ENCODE assay signal across 12 mouse cellular contexts in genomic region chr4:139341556-139342233, GRCm38 (mm10). TPM values are rescaled to one million over a fixed set of nuclear protein-coding genes. Genes with fewer than 3 reads are reported as not detected.
A peak's percentile ranks its signal among the peaks of the same experiment; 100 is the strongest.
DNase-seq lines count a peak whose midpoint lies in the region; ATAC-seq and TF ChIP-seq lines count a peak whose summit lies in the region.
"Had no signal": no experiment of that assay in that cellular context is flagged by ENCODE, and none has a peak within 500 bp of the region (broad histone marks: within the 10 kb centered on the region; RNA-seq: fewer than 3 reads in every experiment).

No protein-coding gene starts in this region.

- H3K4me3 ChIP-seq in liver, postnatal 0 days (ENCODE audit: low read depth, low read length): no peak overlapping the region
- no peak overlapping the region for H3K4me3 ChIP-seq in thymus, adult 2 months (ENCODE audit: control insufficient read depth, insufficient read depth, low read length)
- H3K4me3 ChIP-seq: forebrain, embryonic 13.5 days; lung, embryonic 15.5 days had no signal

- H3K36me3 ChIP-seq in liver, postnatal 0 days (replicated peaks; ENCODE audit: insufficient read depth, low read length): no peaks in the 10 kb centered on the region; the same call in 1 of the 2 replicates
- peaks cover 5% of the 10 kb centered on the region; the same call in 1 of the 2 replicates for H3K36me3 ChIP-seq in thymus, adult 2 months (ENCODE audit: control insufficient read depth, insufficient read depth, low read length)

- 64% methylated on average over 7 of the region's 7 CpGs for WGBS in liver, postnatal 0 days (ENCODE audit: insufficient replicate concordance)
- 95% methylated on average over 7 of the region's 7 CpGs for WGBS in thymus, adult 2 months

- TF ChIP-seq EP300 in liver, postnatal 0 days (IDR thresholded peaks at IDR 0.05; ENCODE audit: low read depth): no peak

- no peak for TF ChIP-seq POLR2A in thymus, adult 2 months (IDR thresholded peaks at IDR 0.05; ENCODE audit: control insufficient read depth, extremely low read depth, insufficient read depth, low read length, poor library complexity)

- DNase-seq in liver, postnatal 0 days: peak; percentile 61
- no peak for DNase-seq in liver
- DNase-seq in adrenal gland, adult 2 months: peak; percentile 87
- peak; percentile 50 to 54 for DNase-seq in kidney, postnatal 36 days
- DNase-seq in retina, postnatal 7 days (ENCODE audit: low read depth, low spot score): peak; percentile 33
- no peak for DNase-seq in thymus, adult 2 months
- no peak for DNase-seq in layer of hippocampus, postnatal 14 days (ENCODE audit: low spot score in 2 of 2)
- no peak for DNase-seq in left cerebral cortex, postnatal 14 days (ENCODE audit: low spot score in 2 of 2)
- DNase-seq: cerebellum, adult 11-12 months; gastrocnemius, postnatal 14 days had no signal

- no peak for ATAC-seq in liver, postnatal 0 days
- ATAC-seq: forebrain, embryonic 13.5 days had no signal

- H3K4me1 ChIP-seq in liver, postnatal 0 days (ENCODE audit: insufficient read depth): peaks cover 19% of the 10 kb centered on the region
- H3K4me1 ChIP-seq in thymus, adult 2 months (replicated peaks; ENCODE audit: control insufficient read depth, insufficient read depth, low read length): no peaks in the 10 kb centered on the region; the same call in 1 of the 2 replicates
- H3K4me1 ChIP-seq: forebrain, embryonic 13.5 days had no signal

- H3K9me3 ChIP-seq in liver, postnatal 0 days (ENCODE audit: low read length): no peaks in the 10 kb centered on the region
- H3K9me3 ChIP-seq: forebrain, embryonic 13.5 days; lung, embryonic 15.5 days had no signal

- no peak overlapping the region for H3K4me2 ChIP-seq in liver, postnatal 0 days (ENCODE audit: low read depth, low read length)
- H3K4me2 ChIP-seq: forebrain, embryonic 13.5 days; lung, embryonic 15.5 days had no signal

- no peaks in the 10 kb centered on the region for H3K27me3 ChIP-seq in liver, postnatal 0 days (ENCODE audit: insufficient read depth, low read length)
- no peaks in the 10 kb centered on the region for H3K27me3 ChIP-seq in thymus, adult 2 months (ENCODE audit: control insufficient read depth, insufficient read depth, low read length)

- H3K27ac ChIP-seq in liver, postnatal 0 days (ENCODE audit: low read depth): no peak overlapping the region
- no peak overlapping the region for H3K27ac ChIP-seq in thymus, adult 2 months (ENCODE audit: control insufficient read depth, insufficient read depth, low read length)
- H3K27ac ChIP-seq: forebrain, embryonic 13.5 days; lung, embryonic 15.5 days had no signal

- H3K9ac ChIP-seq in liver, postnatal 0 days (replicated peaks): peak overlapping the region; percentile 26
- H3K9ac ChIP-seq: forebrain, embryonic 13.5 days; lung, embryonic 15.5 days had no signal

- intact Hi-C loops in left cerebral cortex, postnatal 14 days (cut with DNase I): no loop called here

- no peak for TF ChIP-seq CTCF in liver, postnatal 0 days (IDR thresholded peaks at IDR 0.05; ENCODE audit: low read depth)
- TF ChIP-seq CTCF in thymus, adult 2 months (IDR thresholded peaks at IDR 0.05; ENCODE audit: borderline replicate concordance, control insufficient read depth, extremely low read depth, insufficient read depth, low read length, poor library complexity): no peak

RNA-seq across cellular contexts. Expression of gene Mrto4, which starts 10.7 kb away (rescaled TPM):
- 46.2 and 46.7 TPM in 2 replicates for polyA plus RNA-seq in liver, postnatal 0 days (2015; fragmentation: Nextera tagmentation; extraction: Ambion mirVana)
- total RNA-seq in adrenal gland, adult 2 months (2021): 10 to 100 TPM; 54.1 to 70.6 TPM
- 13.8 and 18.3 TPM in 2 replicates for polyA plus RNA-seq in adrenal gland, adult 2 months (2012; rRNA removed)
- 33.7 and 37.6 TPM in 2 replicates for polyA plus RNA-seq in thymus, adult 2 months (2012; rRNA removed)
- total RNA-seq in layer of hippocampus, postnatal 14 days (2021): 10 to 100 TPM; 45.7 to 48.2 TPM
- total RNA-seq in left cerebral cortex, postnatal 14 days (2021): 10 to 100 TPM; 38.2 to 48.5 TPM

RNA-seq across cellular contexts. Expression of gene Emc1, which starts 10.7 kb away (rescaled TPM):
- 6.8 and 8.2 TPM in 2 replicates for polyA plus RNA-seq in liver, postnatal 0 days (2015; fragmentation: Nextera tagmentation; extraction: Ambion mirVana)
- 10 to 100 TPM; 50.3 to 61.3 TPM for total RNA-seq in adrenal gland, adult 2 months (2021)
- polyA plus RNA-seq in adrenal gland, adult 2 months (2012; rRNA removed): 42.1 and 53.3 TPM in 2 replicates
- 34.2 and 41.6 TPM in 2 replicates for polyA plus RNA-seq in thymus, adult 2 months (2012; rRNA removed)
- 10 to 100 TPM; 83.6 to 88.6 TPM for total RNA-seq in layer of hippocampus, postnatal 14 days (2021)
- 10 to 100 TPM; 77.7 to 82.3 TPM for total RNA-seq in left cerebral cortex, postnatal 14 days (2021)

RNA-seq across cellular contexts. Expression of gene Ubr4, which starts 10.7 kb away (rescaled TPM):
- 24.6 and 24.7 TPM in 2 replicates for polyA plus RNA-seq in liver, postnatal 0 days (2015; fragmentation: Nextera tagmentation; extraction: Ambion mirVana)
- total RNA-seq in adrenal gland, adult 2 months (2021): 100 to 1,000 TPM; 123 to 184 TPM
- polyA plus RNA-seq in adrenal gland, adult 2 months (2012; rRNA removed): 174 and 180 TPM in 2 replicates
- polyA plus RNA-seq in thymus, adult 2 months (2012; rRNA removed): 301 and 312 TPM in 2 replicates
- total RNA-seq in layer of hippocampus, postnatal 14 days (2021): 100 to 1,000 TPM; 154 to 171 TPM
- total RNA-seq in left cerebral cortex, postnatal 14 days (2021): 100 to 1,000 TPM; 158 to 164 TPM

RNA-seq across cellular contexts. Expression of gene Akr7a5, which starts 31.2 kb away (rescaled TPM):
- polyA plus RNA-seq in liver, postnatal 0 days (2015; fragmentation: Nextera tagmentation; extraction: Ambion mirVana): 117 and 121 TPM in 2 replicates
- 10 to 100 TPM; 59.7 to 61.3 TPM for total RNA-seq in adrenal gland, adult 2 months (2021)
- polyA plus RNA-seq in adrenal gland, adult 2 months (2012; rRNA removed): 131 and 157 TPM in 2 replicates
- polyA plus RNA-seq in thymus, adult 2 months (2012; rRNA removed): 29.5 and 33.3 TPM in 2 replicates
- total RNA-seq in layer of hippocampus, postnatal 14 days (2021): 10 to 100 TPM; 28.2 to 29.7 TPM
- 10 to 100 TPM; 26.7 to 28.9 TPM for total RNA-seq in left cerebral cortex, postnatal 14 days (2021)

RNA-seq across cellular contexts. Expression of gene Pqlc2, which starts 31.2 kb away (rescaled TPM):
- 33.1 and 33.9 TPM in 2 replicates for polyA plus RNA-seq in liver, postnatal 0 days (2015; fragmentation: Nextera tagmentation; extraction: Ambion mirVana)
- 1 to 10 TPM; 9.2 to 9.5 TPM for total RNA-seq in adrenal gland, adult 2 months (2021)
- 28.2 and 30.1 TPM in 2 replicates for polyA plus RNA-seq in adrenal gland, adult 2 months (2012; rRNA removed)
- polyA plus RNA-seq in thymus, adult 2 months (2012; rRNA removed): 42.6 and 50.1 TPM in 2 replicates
- 10 to 100 TPM; 11.9 to 16.8 TPM for total RNA-seq in layer of hippocampus, postnatal 14 days (2021)
- total RNA-seq in left cerebral cortex, postnatal 14 days (2021): 10 to 100 TPM; 15.1 to 15.4 TPM

Comparison
In these comparisons a context has a peak if more than half of its experiments do, and no peak if none do; other contexts are left out.
1. DNase-seq: peak in liver, postnatal 0 days (single experiment), adrenal gland, adult 2 months (single experiment), kidney, postnatal 36 days (2 of 2) and retina, postnatal 7 days (single experiment); none in liver (single experiment), thymus, adult 2 months (single experiment), layer of hippocampus, postnatal 14 days (0 of 2) and left cerebral cortex, postnatal 14 days (0 of 2).